Mouse (Mus musculus) kidney, adult 2 months (tissue): Measurements from ENCODE around the gene Qprt. TPM values are rescaled to one million over a fixed set of nuclear protein-coding genes. Genes with fewer than 3 reads are reported as not detected.

ENCODE experiments used
- DNase-seq: peaks from one replicate; pipeline ENCODE4 v3.0.0; 2021
- H3K27ac ChIP-seq: fragments of 200-500 bp; 2 replicates; pipeline ENCODE4 v1.5.1; 2012; ENCODE audit warnings: low read depth, low read length, control low read depth, inconsistent platforms; ENCODE audit not compliant: insufficient read depth
- H3K27me3 ChIP-seq: fragments of 200-500 bp; replicated peaks from 2 replicates; pipeline ENCODE4 v1.6.1; 2012; ENCODE audit warnings: mild to moderate bottlenecking, moderate library complexity, low read length, inconsistent platforms; ENCODE audit not compliant: control insufficient read depth, insufficient read depth
- H3K36me3 ChIP-seq: fragments of 200-500 bp; 2 replicates; pipeline ENCODE4 v1.6.1; 2012; ENCODE audit warnings: mild to moderate bottlenecking, moderate library complexity, low read length, inconsistent platforms; ENCODE audit not compliant: control insufficient read depth, insufficient read depth
- H3K4me1 ChIP-seq: fragments of 200-500 bp; 2 replicates; pipeline ENCODE4 v1.6.1; 2011; ENCODE audit warnings: low read length; ENCODE audit not compliant: control insufficient read depth, insufficient read depth
- H3K4me3 ChIP-seq: fragments of 200-500 bp; 2 replicates; pipeline ENCODE4 v1.5.1; 2011; ENCODE audit warnings: mild to moderate bottlenecking, low read depth, low read length, control low read depth; ENCODE audit not compliant: insufficient read depth
- CTCF ChIP-seq: fragments of 200-500 bp; conservative IDR thresholded peaks from 2 replicates; pipeline ENCODE4 v1.5.1; 2011; ENCODE audit warnings: low read depth, mild to moderate bottlenecking, control low read depth, low read length, moderate library complexity, mixed read lengths; ENCODE audit not compliant: insufficient read depth, insufficient read length
- POLR2A ChIP-seq: fragments of 200-500 bp; IDR thresholded peaks from one replicate; pipeline ENCODE4 v1.6.1; 2011; ENCODE audit warnings: low read depth, low read length, control low read depth
- WGBS: fragments of 180-500 bp; shearing (Covaris S2); methylation state at CpG from one replicate; pipeline ENCODE4 v1.1.7; 2018; 5-methylcytosine and 5-hydroxymethylcytosine counted together
- polyA plus RNA-seq: library from polyadenylated mRNA; depleted of rRNA; stranded (reverse); fragments of >200 nt; gene quantifications from 2 replicates; pipeline ENCODE4 v1.2.3, GENCODE M21; 2012; rRNA removed

Qprt gene
- polyA plus RNA-seq = 127 and 137 TPM in 2 replicates

DNA sequence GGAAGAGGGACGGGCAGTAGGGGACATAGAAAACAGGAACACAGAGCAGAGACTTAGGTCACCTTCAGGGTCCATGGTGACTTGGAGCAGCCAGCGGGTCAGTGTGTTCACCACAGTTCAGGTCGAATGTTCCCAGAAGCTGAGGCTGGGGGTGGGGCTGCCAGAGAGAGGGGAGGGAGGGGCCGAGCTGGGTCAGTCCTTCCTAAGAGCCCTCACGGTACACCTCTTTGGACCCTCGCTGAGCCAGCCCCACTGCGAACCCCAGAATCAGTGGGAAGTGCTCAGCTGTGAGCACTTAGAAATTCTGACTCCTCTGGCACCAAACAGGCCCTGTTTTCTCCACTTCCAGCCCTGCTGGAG is at the start of gene Qprt:
Gene Qprt, minus strand, starts transcription at position 316 of the 360 bp plus-strand sequence.
- Histone ChIP-seq H3K27me3 (no peaks in the 10 kb centered on the region), H3K27ac (peak within 1 kb of the TSS; percentile 95), H3K36me3 (no peaks in the 10 kb centered on the region), H3K4me3 (peak within 1 kb of the TSS; percentile 57), H3K4me1 (peaks cover 14% of the 10 kb centered on the region; the same call in 1 of the 2 replicates)
- 22% methylated on average over 7 of the region's 7 CpGs for WGBS
- TF ChIP-seq CTCF (no peak), POLR2A (no peak)
- peak; percentile 73 for DNase-seq

DNA sequence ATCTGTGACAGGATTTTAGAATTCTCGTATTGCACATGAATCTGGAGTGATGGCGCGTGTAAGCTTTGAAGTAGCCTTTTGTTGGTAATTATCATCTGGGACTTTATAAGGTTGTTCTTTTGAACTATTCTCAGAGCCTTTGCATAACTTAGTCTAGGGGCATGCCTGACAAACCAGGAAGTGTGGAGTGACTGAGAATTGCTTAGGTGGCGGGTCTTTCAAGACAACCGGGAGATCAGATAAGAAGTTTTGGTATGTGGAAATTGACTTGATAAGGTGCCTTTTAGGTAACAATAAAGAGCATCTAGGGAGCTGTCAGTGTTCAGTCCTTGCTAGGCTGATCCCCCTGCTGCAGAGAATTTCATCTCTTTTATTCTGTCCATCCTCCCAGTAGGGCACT is 44.5 kb upstream of the Qprt start:
- no peaks in the 10 kb centered on the region for H3K4me1 ChIP-seq
- WGBS = 88% methylated on average over 5 of the region's 5 CpGs
- no peaks in the 10 kb centered on the region for H3K27me3 ChIP-seq
- H3K36me3 ChIP-seq = no peaks in the 10 kb centered on the region
- TF ChIP-seq CTCF (no peak), POLR2A (no peak)
- DNase-seq = no peak
- no peak overlapping the region for H3K27ac ChIP-seq
- no peak overlapping the region for H3K4me3 ChIP-seq

- DNase-seq = no peak
Observed at GRCm38 (mm10) chr7:127165607-127166493, 43.8 kb upstream of the Qprt start.

GRCm38 (mm10) chr7:127164002-127164401 is 42.0 kb upstream of the Qprt start:
- Histone ChIP-seq H3K4me1 (no peaks in the 10 kb centered on the region), H3K4me3 (no peak overlapping the region), H3K27me3 (no peaks in the 10 kb centered on the region), H3K27ac (no peak overlapping the region), H3K36me3 (no peaks in the 10 kb centered on the region)
- TF ChIP-seq CTCF (no peak), POLR2A (no peak)
- no peak for DNase-seq
- 86% methylated on average over 4 of the region's 4 CpGs for WGBS

More at GRCm38 (mm10) chr7:127165607-127166493, 43.8 kb upstream of the Qprt start:
- Histone ChIP-seq H3K36me3 (no peaks in the 10 kb centered on the region), H3K27ac (no peak overlapping the region), H3K4me3 (no peak overlapping the region), H3K27me3 (no peaks in the 10 kb centered on the region), H3K4me1 (no peaks in the 10 kb centered on the region)
- TF ChIP-seq POLR2A = no peak
- no peak for TF ChIP-seq CTCF
- 76% methylated on average over 12 of the region's 12 CpGs for WGBS

- TF ChIP-seq POLR2A = no peak
- no peak for TF ChIP-seq CTCF
- H3K27ac ChIP-seq = no peak overlapping the region
- H3K4me1 ChIP-seq = no peaks in the 10 kb centered on the region
- no peaks in the 10 kb centered on the region for H3K27me3 ChIP-seq
- WGBS = 77% methylated on average over 5 of the region's 5 CpGs
- no peak for DNase-seq
- no peaks in the 10 kb centered on the region for H3K36me3 ChIP-seq
- no peak overlapping the region for H3K4me3 ChIP-seq
Observed at GRCm38 (mm10) chr7:127162546-127162945, 40.5 kb upstream of the Qprt start.

DNA sequence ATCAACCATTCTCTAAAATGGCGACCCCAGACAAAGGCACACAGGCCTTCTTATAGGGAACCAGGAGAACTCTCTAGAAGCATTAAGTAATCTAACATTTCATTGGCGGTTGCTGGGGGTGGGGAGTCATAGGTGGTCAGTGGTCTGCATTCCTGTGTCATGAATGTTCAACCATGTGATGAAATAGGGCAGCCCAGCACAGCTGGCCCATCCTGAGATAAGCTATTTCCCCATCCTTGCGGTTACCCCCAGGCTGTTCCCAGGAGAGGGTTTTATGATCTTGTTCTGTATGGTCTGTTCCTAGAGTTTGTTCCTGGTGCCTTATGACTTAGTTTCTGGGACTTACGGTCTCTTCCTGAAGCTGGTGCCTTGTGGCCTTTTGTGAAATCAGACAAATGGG is 35.5 kb upstream of the Qprt start:
- TF ChIP-seq CTCF (no peak), POLR2A (no peak)
- DNase-seq = no peak
- 92% methylated on average over 4 of the region's 4 CpGs for WGBS

GRCm38 (mm10) chr7:127153477-127153876 is 31.5 kb upstream of the Qprt start:
- WGBS = 68% methylated on average over 3 of the region's 3 CpGs
- H3K36me3 ChIP-seq = no peaks in the 10 kb centered on the region
- no peak overlapping the region for H3K27ac ChIP-seq
- TF ChIP-seq POLR2A (no peak), CTCF (no peak)
- DNase-seq = no peak
- no peaks in the 10 kb centered on the region for H3K27me3 ChIP-seq
- no peaks in the 10 kb centered on the region for H3K4me1 ChIP-seq
- no peak overlapping the region for H3K4me3 ChIP-seq

More for the DNA sequence above, 35.5 kb upstream of the Qprt start:
- Histone ChIP-seq H3K36me3 (no peaks in the 10 kb centered on the region), H3K4me1 (no peaks in the 10 kb centered on the region), H3K27me3 (no peaks in the 10 kb centered on the region), H3K4me3 (no peak overlapping the region), H3K27ac (no peak overlapping the region)
